Mouse (Mus musculus) left cerebral cortex, adult 2 months (tissue): ENCODE measurements at regions not wholly inside any gene's neighbourhood (a gene's known extent, or its start where the extent isn't known, plus 50 kb on each side); places are given as distances from the start of the nearest gene placed in this dataset.
"Not testable (repeated sequence)": the region's sequence is repeated elsewhere in the genome, so short reads cannot be mapped to it uniquely, and the experiment has no call there.

Experiments used
- DNase-seq, 2 experiments: peaks; one replicate each; pipeline ENCODE4 v3.0.0; 2021 to 2022; ENCODE audit warnings: low spot score in 2 of 2, mixed read lengths in 1 of 2; ENCODE audit errors: extremely low spot score in 1 of 2
- H3K27ac ChIP-seq: fragments of 200-600 bp; 2 replicates; pipeline ENCODE4 v1.8.1; 2022
- H3K4me3 ChIP-seq: fragments of 200-600 bp; 2 replicates; pipeline ENCODE4 v1.8.1; 2022
- CTCF ChIP-seq: fragments of 200-600 bp; IDR thresholded peaks from 2 replicates; pipeline ENCODE4 v1.8.1; 2022; ENCODE audit warnings: antibody characterized with exemption, mild to moderate bottlenecking, moderate library complexity
- intact Hi-C: fragments of 180-260 bp; cut with DNase I; formaldehyde crosslinking; loops from one replicate; pipeline ENCODE4 v1.15.1; 2025

GRCm38 (mm10) chr8:113490891-113491290 is 144.5 kb upstream of the Mon1b start:
- no peak for TF ChIP-seq CTCF
- no peak for DNase-seq
- H3K27ac ChIP-seq, result no peak overlapping the region
- no peak overlapping the region for H3K4me3 ChIP-seq
- intact Hi-C loops, result no loop called here

GRCm38 (mm10) chr8:113496896-113497295 is 138.5 kb upstream of the Mon1b start:
- Histone ChIP-seq H3K27ac (no peak overlapping the region), H3K4me3 (no peak overlapping the region)
- no peak for DNase-seq
- TF ChIP-seq CTCF, result no peak
- intact Hi-C loops, result no loop called here

GRCm38 (mm10) chr8:113502671-113503070 is 132.7 kb upstream of the Mon1b start:
- no peak for TF ChIP-seq CTCF
- DNase-seq, result no peak
- Histone ChIP-seq H3K4me3 (no peak overlapping the region), H3K27ac (no peak overlapping the region)
- intact Hi-C loops, result no loop called here

- no peak overlapping the region for H3K27ac ChIP-seq
- no peak for TF ChIP-seq CTCF
- no peak for DNase-seq
- no peak overlapping the region for H3K4me3 ChIP-seq
- intact Hi-C loops, result no loop called here
These were observed 122.5 kb upstream of the Mon1b start for GRCm38 (mm10) chr8:113512856-113513255.

GRCm38 (mm10) chr8:113513886-113514730 is 121.3 kb upstream of the Mon1b start:
- Histone ChIP-seq H3K4me3 (no peak overlapping the region), H3K27ac (no peak overlapping the region)
- DNase-seq, result no peak
- TF ChIP-seq CTCF, result no peak
- intact Hi-C loops, result no loop called here

- DNase-seq, H3K27ac ChIP-seq, intact Hi-C loops, H3K4me3 ChIP-seq: not testable (repeated sequence)
These were observed 120.5 kb upstream of the Mon1b start for GRCm38 (mm10) chr8:113514731-113515375.

- no peak for DNase-seq
- Histone ChIP-seq H3K27ac (no peak overlapping the region), H3K4me3 (no peak overlapping the region)
- intact Hi-C loops, result no loop called here
- TF ChIP-seq CTCF, result no peak
These were observed 119.2 kb upstream of the Mon1b start for GRCm38 (mm10) chr8:113516176-113516575.

GRCm38 (mm10) chr8:113517912-113518311 is 117.5 kb upstream of the Mon1b start:
- no peak for DNase-seq
- Histone ChIP-seq H3K27ac (no peak overlapping the region), H3K4me3 (no peak overlapping the region)
- no peak for TF ChIP-seq CTCF
- intact Hi-C loops, result no loop called here

GRCm38 (mm10) chr8:113523561-113523960 is 111.8 kb upstream of the Mon1b start:
- TF ChIP-seq CTCF, result no peak
- H3K4me3 ChIP-seq, result no peak overlapping the region
- no peak for DNase-seq
- intact Hi-C loops, result no loop called here
- no peak overlapping the region for H3K27ac ChIP-seq

- no peak for DNase-seq
- H3K4me3 ChIP-seq, result no peak overlapping the region
- no peak for TF ChIP-seq CTCF
- intact Hi-C loops, result no loop called here
- no peak overlapping the region for H3K27ac ChIP-seq
These were observed 104.2 kb upstream of the Mon1b start for GRCm38 (mm10) chr8:113531116-113531665.

GRCm38 (mm10) chr8:113532881-113533280 is 102.5 kb upstream of the Mon1b start:
- DNase-seq, result no peak
- Histone ChIP-seq H3K4me3 (no peak overlapping the region), H3K27ac (no peak overlapping the region)
- intact Hi-C loops, result no loop called here
- no peak for TF ChIP-seq CTCF

- H3K27ac ChIP-seq, result no peak overlapping the region
- no peak for DNase-seq
- intact Hi-C loops, result no loop called here
- H3K4me3 ChIP-seq, result no peak overlapping the region
- no peak for TF ChIP-seq CTCF
These were observed 94.0 kb upstream of the Mon1b start for GRCm38 (mm10) chr8:113541437-113541836.
